Mouse (Mus musculus) heart, adult 2 months (tissue): ENCODE results near the gene Hsd17b1.

Experiments
- CTCF ChIP-seq: fragments of 200-600 bp; IDR thresholded peaks from 2 replicates; pipeline ENCODE4 v1.8.1; 2022; ENCODE audit warnings: antibody characterized with exemption, mild to moderate bottlenecking, moderate library complexity
- EP300 ChIP-seq: fragments of 200-500 bp; IDR thresholded peaks from 2 replicates; pipeline ENCODE4 v1.6.1; 2011; ENCODE audit warnings: low read depth, low read length, control low read depth; ENCODE audit not compliant: insufficient read depth
- POLR2A ChIP-seq: fragments of 200-500 bp; IDR thresholded peaks from 2 replicates; pipeline ENCODE4 v1.6.1; 2011; ENCODE audit warnings: mild to moderate bottlenecking, low read depth, low read length, control low read depth; ENCODE audit not compliant: insufficient read depth

- TF ChIP-seq CTCF (no peak), POLR2A (no peak), EP300 (no peak)
These were observed 9.5 kb downstream of the Hsd17b1 start for GRCm38 (mm10) chr11:101087682-101088055.
